Mouse (Mus musculus) gastrocnemius, adult 8-10 months (tissue): ENCODE measurements around the gene Ttll11. TPM values are rescaled to one million over a fixed set of nuclear protein-coding genes. Genes with fewer than 3 reads are reported as not detected.
A peak's percentile ranks its signal among the peaks of the same experiment; 100 is the strongest.

ENCODE experiments used
- DNase-seq, 2 experiments: peaks; one replicate each; pipeline ENCODE4 v3.0.0; 2022; ENCODE audit warnings: low spot score in 2 of 2
- total RNA-seq, 4 experiments: library from RNA; stranded (reverse); gene quantifications; 2 replicates each; pipeline ENCODE4 v1.2.4; 2022

Gene Ttll11
- total RNA-seq, 4 experiments from 2014 or later, result 2.0 to 3.2 (median 2.5) TPM

- DNase-seq, result peak; percentile 28 to 29
These were observed 73.4 kb downstream of the Ttll11 start for GRCm38 (mm10) chr2:35906174-35906798.

- no peak for DNase-seq
These were observed 78.9 kb downstream of the Ttll11 start for GRCm38 (mm10) chr2:35900845-35901244.

- no peak for DNase-seq
These were observed 80.0 kb downstream of the Ttll11 start for GRCm38 (mm10) chr2:35899712-35900111.

GRCm38 (mm10) chr2:35899135-35899474, 80.6 kb downstream of the Ttll11 start:
- no peak for DNase-seq

- DNase-seq, result peak; percentile 85 to 89
These were observed 81.1 kb downstream of the Ttll11 start for GRCm38 (mm10) chr2:35898425-35899134.

- DNase-seq, result no peak
These were observed 82.6 kb downstream of the Ttll11 start for GRCm38 (mm10) chr2:35897125-35897524.

- no peak for DNase-seq
These were observed 85.2 kb downstream of the Ttll11 start for GRCm38 (mm10) chr2:35894512-35894911.

- no peak for DNase-seq
These were observed 89.1 kb downstream of the Ttll11 start for GRCm38 (mm10) chr2:35890635-35891034.

GRCm38 (mm10) chr2:35889776-35890175, 89.9 kb downstream of the Ttll11 start:
- DNase-seq, result no peak

- DNase-seq, result peak in 1 of 2 experiments; percentile 4
These were observed 95.4 kb downstream of the Ttll11 start for GRCm38 (mm10) chr2:35884296-35884695.

- no peak for DNase-seq
These were observed 97.3 kb downstream of the Ttll11 start for GRCm38 (mm10) chr2:35882336-35882987.

GRCm38 (mm10) chr2:35881896-35882295, 97.8 kb downstream of the Ttll11 start:
- DNase-seq, result no peak

GRCm38 (mm10) chr2:35880362-35880761, 99.4 kb downstream of the Ttll11 start:
- no peak for DNase-seq

- no peak for DNase-seq
These were observed 99.8 kb downstream of the Ttll11 start for GRCm38 (mm10) chr2:35879887-35880286.

GRCm38 (mm10) chr2:35878506-35878905, 101.2 kb downstream of the Ttll11 start:
- no peak for DNase-seq

GRCm38 (mm10) chr2:35875572-35875971, 104.1 kb downstream of the Ttll11 start:
- no peak for DNase-seq

GRCm38 (mm10) chr2:35874421-35874820, 105.3 kb downstream of the Ttll11 start:
- DNase-seq, result no peak

- DNase-seq, result no peak
These were observed 110.5 kb downstream of the Ttll11 start for GRCm38 (mm10) chr2:35869165-35869564.

GRCm38 (mm10) chr2:35863284-35863683, 116.4 kb downstream of the Ttll11 start:
- no peak for DNase-seq

GRCm38 (mm10) chr2:35861185-35861584, 118.5 kb downstream of the Ttll11 start:
- DNase-seq, result no peak

GRCm38 (mm10) chr2:35860394-35860744, 119.3 kb downstream of the Ttll11 start:
- no peak for DNase-seq

GRCm38 (mm10) chr2:35859708-35860393, 119.9 kb downstream of the Ttll11 start:
- DNase-seq, result no peak
